Mouse (Mus musculus) brain, embryonic 14.5 days (tissue): ENCODE measurements at regions not wholly inside any gene's neighbourhood (a gene's known extent, or its start where the extent isn't known, plus 50 kb on each side); places are given as distances from the start of the nearest gene placed in this dataset.

Experiments used
- DNase-seq: peaks from one replicate; pipeline ENCODE4 v3.0.0-alpha.2; 2011; ENCODE audit warnings: low read depth
- CTCF ChIP-seq: fragments of 200-500 bp; IDR thresholded peaks from 2 replicates; pipeline ENCODE4 v1.5.1; 2012; ENCODE audit warnings: inconsistent platforms, mild to moderate bottlenecking, moderate library complexity, borderline replicate concordance; ENCODE audit not compliant: insufficient read depth, insufficient read length; ENCODE audit errors: extremely low read depth
- POLR2A ChIP-seq: fragments of 200-500 bp; IDR thresholded peaks from 2 replicates; pipeline ENCODE4 v1.6.1; 2012; ENCODE audit warnings: mild to moderate bottlenecking, inconsistent platforms, borderline replicate concordance; ENCODE audit not compliant: poor library complexity, insufficient read depth, insufficient read length, severe bottlenecking; ENCODE audit errors: extremely low read depth

DNA sequence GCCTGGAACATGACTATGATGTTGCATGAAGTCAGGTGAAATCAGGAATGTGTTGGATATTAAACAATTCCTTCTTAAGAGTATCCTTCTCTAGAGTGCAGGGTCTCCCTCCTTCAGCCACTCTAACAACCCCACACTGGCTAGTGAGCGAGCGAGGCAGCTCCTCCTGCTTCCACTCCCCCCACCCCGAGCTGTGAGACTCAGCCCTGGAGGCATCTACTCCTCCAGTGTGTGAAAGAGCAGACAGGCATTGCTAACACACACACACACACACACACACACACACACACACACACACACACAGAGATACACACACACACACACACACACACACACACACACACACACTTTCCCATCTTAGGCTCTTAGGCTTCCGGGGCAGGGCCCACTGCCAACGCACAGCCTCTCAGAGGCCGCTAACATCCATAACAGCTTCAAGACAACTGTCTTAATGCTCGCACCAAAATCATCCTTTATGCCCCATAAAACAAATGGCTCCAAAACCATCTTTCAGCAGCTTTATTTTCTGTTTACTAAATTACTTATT, 116.8 kb downstream of the Lrrc30 start:
- TF ChIP-seq POLR2A, result no peak
- TF ChIP-seq CTCF, result no peak
- DNase-seq, result no peak

DNA sequence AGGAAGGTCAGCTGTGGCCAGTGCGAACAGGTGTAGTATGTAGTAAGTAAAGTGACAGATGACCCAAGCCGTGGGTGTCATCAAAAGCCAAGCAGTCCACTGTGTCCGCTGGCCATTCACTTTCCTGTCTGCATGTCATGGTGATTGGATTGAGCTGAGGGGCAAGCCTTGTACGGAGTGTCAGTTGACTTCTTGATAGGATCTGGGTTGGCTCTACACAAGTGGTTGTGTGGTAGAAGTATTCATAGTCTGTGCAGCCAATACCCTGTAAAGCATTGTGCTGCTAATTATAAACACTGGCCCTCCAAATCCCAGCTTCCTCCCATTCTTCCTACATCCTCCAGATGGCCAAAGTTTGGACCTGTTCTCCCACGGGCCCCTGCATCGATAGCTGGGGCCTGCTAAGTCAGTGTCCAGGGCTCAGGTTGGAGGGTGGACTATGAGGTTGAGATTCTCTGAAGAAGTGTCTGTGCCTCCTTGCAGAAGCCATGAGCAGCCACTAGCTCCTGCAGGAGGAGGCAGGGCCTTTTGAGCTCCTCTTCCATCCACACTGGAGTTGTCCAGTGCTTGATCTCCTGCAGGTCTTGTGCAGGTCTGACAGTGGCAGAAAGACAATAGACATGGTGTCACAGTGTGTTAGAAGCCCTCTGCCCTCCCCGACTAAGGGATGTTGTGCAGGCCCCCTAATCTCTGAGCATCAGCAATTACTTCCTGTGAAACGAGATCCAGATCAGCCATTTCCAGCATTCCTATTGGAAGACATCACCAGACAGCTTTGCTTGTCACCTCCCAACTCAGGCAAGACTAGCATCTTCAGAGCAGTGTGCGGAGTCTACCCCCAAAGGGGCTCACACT, 117.9 kb downstream of the Lrrc30 start:
- no peak for TF ChIP-seq CTCF
- TF ChIP-seq POLR2A, result no peak
- no peak for DNase-seq

- TF ChIP-seq CTCF (no peak), POLR2A (no peak)
- DNase-seq, result no peak
These were observed 119.6 kb downstream of the Lrrc30 start for GRCm38 (mm10) chr17:67512699-67513450.

GRCm38 (mm10) chr17:67512008-67512407, 120.5 kb downstream of the Lrrc30 start:
- TF ChIP-seq CTCF (no peak), POLR2A (no peak)
- no peak for DNase-seq

- TF ChIP-seq POLR2A (no peak), CTCF (no peak)
- DNase-seq, result no peak
These were observed 122.6 kb downstream of the Lrrc30 start for GRCm38 (mm10) chr17:67509921-67510320.

DNA sequence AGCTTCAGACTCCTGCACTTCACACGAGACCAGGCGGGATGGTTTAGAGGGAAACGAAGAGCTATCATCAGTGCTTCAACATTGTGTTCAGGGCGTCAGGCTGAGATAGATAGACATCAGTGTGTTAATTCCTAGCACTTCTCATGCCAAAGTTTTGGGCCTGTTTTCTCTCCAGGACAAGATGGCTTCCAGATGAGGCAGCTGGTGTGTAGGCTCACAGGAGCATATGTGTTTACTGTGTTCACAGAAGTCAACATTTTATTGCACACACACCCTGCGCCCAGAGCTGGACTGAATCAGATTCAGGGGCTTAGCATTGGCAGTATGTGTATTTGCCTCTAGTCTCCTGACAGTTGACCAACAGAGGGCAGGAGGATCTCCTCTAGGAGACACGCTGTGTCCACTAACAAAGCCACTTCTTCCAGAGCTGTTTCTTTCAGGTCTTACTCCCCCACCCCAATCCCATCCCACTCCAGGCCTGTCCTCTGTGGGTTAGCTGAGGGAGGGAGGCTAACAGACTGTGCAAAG, 123.4 kb downstream of the Lrrc30 start:
- DNase-seq, result peak; percentile 37
- TF ChIP-seq POLR2A (no peak), CTCF (no peak)

- DNase-seq, result peak; percentile 17
These were observed 124.2 kb downstream of the Lrrc30 start for GRCm38 (mm10) chr17:67508353-67508752.

DNA sequence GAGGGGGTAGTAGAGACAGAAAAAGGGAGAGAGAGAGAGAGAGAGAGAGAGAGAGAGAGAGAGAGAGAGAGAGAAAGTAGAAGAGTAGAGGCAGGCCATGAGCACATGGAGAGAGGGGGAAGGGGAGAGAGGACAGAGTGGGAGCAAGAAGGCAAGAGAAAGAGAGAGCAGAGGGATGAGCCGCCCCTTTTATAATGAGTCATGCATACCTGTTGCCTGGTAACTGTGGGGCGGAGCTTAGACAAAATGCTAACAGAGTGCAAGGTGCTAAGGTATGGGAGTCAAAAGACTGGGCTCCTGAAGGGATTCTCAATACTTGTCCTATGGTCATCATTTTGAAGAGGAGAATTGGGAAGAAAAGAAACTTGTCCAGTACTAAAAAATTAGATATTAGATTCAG, 126.1 kb downstream of the Lrrc30 start:
- no peak for TF ChIP-seq POLR2A
- no peak for TF ChIP-seq CTCF
- no peak for DNase-seq

More at GRCm38 (mm10) chr17:67508353-67508752, 124.2 kb downstream of the Lrrc30 start:
- TF ChIP-seq POLR2A (no peak), CTCF (no peak)

DNA sequence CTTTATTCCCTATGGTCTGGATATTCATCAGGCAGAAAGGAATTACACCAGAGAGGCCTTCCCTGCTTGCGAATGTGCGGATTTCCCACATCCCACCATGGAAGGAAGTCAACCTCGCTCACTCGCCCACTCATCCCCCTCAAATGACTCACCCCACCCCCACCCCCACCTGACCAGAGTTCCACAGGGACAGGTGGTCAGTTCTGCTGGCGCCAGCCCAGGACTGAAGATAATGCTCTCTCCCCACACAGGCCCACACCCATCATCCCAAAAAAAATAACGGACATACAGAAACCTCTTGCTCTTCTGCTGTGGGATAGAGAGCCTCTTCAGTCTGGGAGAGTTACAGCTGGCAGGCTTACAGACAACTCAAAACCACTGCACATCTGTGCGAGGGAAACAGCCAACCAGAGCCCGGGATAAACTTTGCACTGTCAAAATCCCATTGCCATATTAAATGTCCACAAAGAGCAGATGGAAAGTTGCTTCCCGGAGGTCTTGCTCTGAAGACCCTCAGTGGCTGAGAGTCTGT, 128.0 kb downstream of the Lrrc30 start:
- TF ChIP-seq CTCF (no peak), POLR2A (no peak)
- no peak for DNase-seq

- TF ChIP-seq POLR2A (no peak), CTCF (no peak)
These were observed 129.2 kb downstream of the Lrrc30 start for GRCm38 (mm10) chr17:67503125-67503878.

More at GRCm38 (mm10) chr17:67503125-67503878, 129.2 kb downstream of the Lrrc30 start:
- no peak for DNase-seq
